Mouse (Mus musculus) heart, embryonic 12.5 days (tissue): Measurements from ENCODE around the gene Prkce. TPM values are rescaled to one million over a fixed set of nuclear protein-coding genes. Genes with fewer than 3 reads are reported as not detected.

Source experiments
- polyA plus RNA-seq: library from polyadenylated mRNA; unstranded; fragments of >200 nt; fragmentation: Nextera tagmentation; extraction: Ambion mirVana; gene quantifications from 2 replicates; pipeline ENCODE4 v1.2.1, GENCODE M21; 2016

The Prkce gene
- polyA plus RNA-seq, 1 experiment from 2014 or later: 12.0 TPM

Other genes with a start within 250 kb of the Prkce start
- 13.1 and 14.0 TPM in 2 replicates for gene Srbd1, start 22.6 kb upstream of the Prkce start, polyA plus RNA-seq